Mouse (Mus musculus): ENCODE measurements around the gene Cinp. TPM values are rescaled to one million over a fixed set of nuclear protein-coding genes. Genes with fewer than 3 reads are reported as not detected.

Cinp gene
- polyA plus RNA-seq, 1 experiment, result 116 TPM

- no peaks in the 10 kb centered on the region; the same call in 1 of the 2 replicates for H3K4me1 ChIP-seq (ENCODE audit: control insufficient read depth, insufficient read depth, low read length)
- peak within 1 kb of the TSS; percentile 66 for H3K4me3 ChIP-seq (ENCODE audit: insufficient read depth, low read length)
- TF ChIP-seq POLR2A (IDR thresholded peaks at IDR 0.05; ENCODE audit: extremely low read depth, insufficient read depth, low read length) (peak; percentile 71), CTCF (IDR thresholded peaks at IDR 0.05; ENCODE audit: extremely low read depth, insufficient read depth, low read length) (no peak)
- H3K27ac ChIP-seq (ENCODE audit: insufficient read depth, low read length), result no peak within 1 kb of the TSS
Observed at GRCm38 (mm10) chr12:110840348-110841198, 48.4 kb downstream of the Cinp start, which contains the start of gene Mok. Mok (minus strand) TSS chr12:110840939.

- TF ChIP-seq POLR2A (IDR thresholded peaks at IDR 0.05; ENCODE audit: extremely low read depth, insufficient read depth, low read length) (no peak), CTCF (IDR thresholded peaks at IDR 0.05; ENCODE audit: extremely low read depth, insufficient read depth, low read length) (no peak)
- Histone ChIP-seq H3K4me3 (ENCODE audit: insufficient read depth, low read length) (no peak overlapping the region), H3K27ac (ENCODE audit: insufficient read depth, low read length) (no peak overlapping the region), H3K4me1 (ENCODE audit: control insufficient read depth, insufficient read depth, low read length) (no peaks in the 10 kb centered on the region; the same call in 1 of the 2 replicates)
Observed at GRCm38 (mm10) chr12:110837850-110838249, 51.1 kb downstream of the Cinp start.

GRCm38 (mm10) chr12:110837192-110837841, 51.6 kb downstream of the Cinp start:
- Histone ChIP-seq H3K4me1 (ENCODE audit: control insufficient read depth, insufficient read depth, low read length) (no peaks in the 10 kb centered on the region; the same call in 1 of the 2 replicates), H3K27ac (ENCODE audit: insufficient read depth, low read length) (no peak overlapping the region), H3K4me3 (ENCODE audit: insufficient read depth, low read length) (no peak overlapping the region)
- no peak for TF ChIP-seq CTCF (IDR thresholded peaks at IDR 0.05; ENCODE audit: extremely low read depth, insufficient read depth, low read length)
- no peak for TF ChIP-seq POLR2A (IDR thresholded peaks at IDR 0.05; ENCODE audit: extremely low read depth, insufficient read depth, low read length)

GRCm38 (mm10) chr12:110836729-110837128, 52.2 kb downstream of the Cinp start:
- no peak for TF ChIP-seq CTCF (IDR thresholded peaks at IDR 0.05; ENCODE audit: extremely low read depth, insufficient read depth, low read length)
- no peak for TF ChIP-seq POLR2A (IDR thresholded peaks at IDR 0.05; ENCODE audit: extremely low read depth, insufficient read depth, low read length)
- Histone ChIP-seq H3K4me1 (ENCODE audit: control insufficient read depth, insufficient read depth, low read length) (no peaks in the 10 kb centered on the region; the same call in 1 of the 2 replicates), H3K4me3 (ENCODE audit: insufficient read depth, low read length) (no peak overlapping the region), H3K27ac (ENCODE audit: insufficient read depth, low read length) (no peak overlapping the region)

GRCm38 (mm10) chr12:110835182-110835581, 53.8 kb downstream of the Cinp start:
- TF ChIP-seq POLR2A (IDR thresholded peaks at IDR 0.05; ENCODE audit: extremely low read depth, insufficient read depth, low read length) (no peak), CTCF (IDR thresholded peaks at IDR 0.05; ENCODE audit: extremely low read depth, insufficient read depth, low read length) (no peak)
- no peak overlapping the region for H3K27ac ChIP-seq (ENCODE audit: insufficient read depth, low read length)
- H3K4me1 ChIP-seq (ENCODE audit: control insufficient read depth, insufficient read depth, low read length), result no peaks in the 10 kb centered on the region; the same call in 1 of the 2 replicates

GRCm38 (mm10) chr12:110830293-110831024, 58.5 kb downstream of the Cinp start:
- H3K4me1 ChIP-seq (ENCODE audit: control insufficient read depth, insufficient read depth, low read length), result no peaks in the 10 kb centered on the region
- no peak overlapping the region for H3K27ac ChIP-seq (ENCODE audit: insufficient read depth, low read length)
- H3K4me3 ChIP-seq (ENCODE audit: insufficient read depth, low read length), result no peak overlapping the region
- TF ChIP-seq CTCF (IDR thresholded peaks at IDR 0.05; ENCODE audit: extremely low read depth, insufficient read depth, low read length), result no peak
- no peak for TF ChIP-seq POLR2A (IDR thresholded peaks at IDR 0.05; ENCODE audit: extremely low read depth, insufficient read depth, low read length)

More at GRCm38 (mm10) chr12:110835182-110835581, 53.8 kb downstream of the Cinp start:
- H3K4me3 ChIP-seq (ENCODE audit: insufficient read depth, low read length), result no peak overlapping the region

GRCm38 (mm10) chr12:110828908-110829307, 60.0 kb downstream of the Cinp start:
- Histone ChIP-seq H3K4me1 (ENCODE audit: control insufficient read depth, insufficient read depth, low read length) (no peaks in the 10 kb centered on the region), H3K27ac (ENCODE audit: insufficient read depth, low read length) (no peak overlapping the region), H3K4me3 (ENCODE audit: insufficient read depth, low read length) (no peak overlapping the region)
- no peak for TF ChIP-seq POLR2A (IDR thresholded peaks at IDR 0.05; ENCODE audit: extremely low read depth, insufficient read depth, low read length)
- TF ChIP-seq CTCF (IDR thresholded peaks at IDR 0.05; ENCODE audit: extremely low read depth, insufficient read depth, low read length), result no peak

Other genes starting within 250 kb of the Cinp start
- gene 1700001K19Rik, start 206.5 kb downstream of the Cinp start, polyA plus RNA-seq (2012; rRNA removed), result not detected in 2 replicates
- gene Hsp90aa1, start 186.4 kb downstream of the Cinp start, polyA plus RNA-seq (2012; rRNA removed), result 521 and 542 TPM in 2 replicates
- gene Wdr20, start 151.2 kb downstream of the Cinp start, polyA plus RNA-seq (2012; rRNA removed), result 23.9 and 24.2 TPM in 2 replicates
- gene Mok, start 48.2 kb downstream of the Cinp start, polyA plus RNA-seq (2012; rRNA removed), result 10.6 and 12.4 TPM in 2 replicates
- gene Zfp839, start 38.9 kb downstream of the Cinp start, polyA plus RNA-seq (2012; rRNA removed), result 7.0 and 7.8 TPM in 2 replicates
- 35.3 and 36.9 TPM in 2 replicates for gene Tecpr2, start 119 bp upstream of the Cinp start, polyA plus RNA-seq (2012; rRNA removed)
- gene Ankrd9, start 89.9 kb upstream of the Cinp start, polyA plus RNA-seq (2012; rRNA removed), result 34.7 and 34.8 TPM in 2 replicates
- gene Rcor1, start 150.2 kb upstream of the Cinp start, polyA plus RNA-seq (2012; rRNA removed), result 11.3 and 11.6 TPM in 2 replicates